Mouse (Mus musculus): ENCODE measurements around the gene Ubr3. TPM values are rescaled to one million over a fixed set of nuclear protein-coding genes. Genes with fewer than 3 reads are reported as not detected.

Ubr3 gene
- total and polyA plus RNA-seq, 3 experiments, result 10.1 to 188 (median 25.3) TPM

DNA sequence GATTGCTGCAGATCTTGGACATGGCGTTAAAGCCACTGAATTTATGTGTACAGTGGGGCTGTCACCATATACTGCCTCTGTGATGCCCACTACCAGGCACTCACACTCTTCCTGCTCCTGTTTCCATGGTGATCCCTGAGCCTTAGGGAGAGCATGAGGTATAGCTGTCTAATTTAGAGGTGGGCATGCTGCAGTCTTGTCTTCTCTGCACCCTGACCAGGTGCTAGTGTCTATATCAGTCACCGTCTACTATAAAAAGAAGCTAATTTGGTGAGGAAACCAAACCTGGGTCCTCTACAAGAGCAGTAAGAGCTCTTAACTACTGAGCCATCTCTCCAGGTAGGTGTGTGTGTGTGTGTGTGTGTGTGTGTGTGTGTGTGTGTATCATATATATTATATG lies 109.4 kb downstream of the Ubr3 start:
- no peaks in the 10 kb centered on the region for H3K79me2 ChIP-seq (ENCODE audit: control insufficient read depth, insufficient read depth, low read length, poor library complexity)
- TF ChIP-seq BHLHE40 (IDR thresholded peaks at IDR 0.05; ENCODE audit: borderline replicate concordance, low read depth, low read length) (no peak), GATA1 (IDR thresholded peaks at IDR 0.05; ENCODE audit: low read depth, low read length) (no peak), USF1 (IDR thresholded peaks at IDR 0.05; ENCODE audit: low read depth, low read length) (no peak), MYB (IDR thresholded peaks at IDR 0.05; ENCODE audit: low read depth, low read length) (no peak), RCOR1 (IDR thresholded peaks at IDR 0.05; ENCODE audit: low read depth, low read length) (no peak), MEF2A (IDR thresholded peaks at IDR 0.05; ENCODE audit: extremely low read depth, insufficient replicate concordance, low read depth, low read length, poor library complexity, severe bottlenecking) (no peak), POLR2AphosphoS2 (IDR thresholded peaks at IDR 0.05; ENCODE audit: low read length) (no peak), TBP (IDR thresholded peaks at IDR 0.05; ENCODE audit: low read depth, low read length) (no peak), TAL1 (IDR thresholded peaks at IDR 0.05; ENCODE audit: low read length) (no peak), MYC (IDR thresholded peaks at IDR 0.05; ENCODE audit: low read depth, low read length) (no peak), EP300 (IDR thresholded peaks at IDR 0.05; ENCODE audit: low read depth in 1 of 2, low read length in 2 of 2) (no peak), SIN3A (IDR thresholded peaks at IDR 0.05; ENCODE audit: low read length) (no peak), MAX (IDR thresholded peaks at IDR 0.05; ENCODE audit: low read length) (no peak), UBTF (IDR thresholded peaks at IDR 0.05; ENCODE audit: borderline replicate concordance, insufficient read depth, low read depth, low read length) (no peak), KAT2A (conservative IDR thresholded peaks at IDR 0.05; ENCODE audit: low read depth, low read length) (no peak)
- H3K27ac ChIP-seq (ENCODE audit: control insufficient read depth, low read depth, low read length), result no peak overlapping the region
- no peaks in the 10 kb centered on the region for H3K27me3 ChIP-seq (ENCODE audit: control insufficient read depth in 1 of 2, insufficient read depth in 2 of 2, low read length in 2 of 2)
- no peak for DNase-seq (ENCODE audit: low read depth, low spot score)
- H3K36me3 ChIP-seq (ENCODE audit: control insufficient read depth in 1 of 2, insufficient read depth in 2 of 2, low read length in 2 of 2), result peaks cover 0 to 6% of the 10 kb centered on the region in 2 experiments; a peak in 2 of 4 replicates
- no peaks in the 10 kb centered on the region for H3K4me1 ChIP-seq (ENCODE audit: control insufficient read depth in 1 of 2, insufficient read depth in 2 of 2, low read length in 2 of 2)
- no peaks in the 10 kb centered on the region for H3K9me3 ChIP-seq (replicated peaks; ENCODE audit: insufficient read depth, low read length)
- H3K9ac ChIP-seq (ENCODE audit: control insufficient read depth, low read depth, low read length, poor library complexity, severe bottlenecking), result no peak overlapping the region
- H3K4me3 ChIP-seq (ENCODE audit: control insufficient read depth in 1 of 2, insufficient read depth in 1 of 2, low read depth in 2 of 2, low read length in 2 of 2), result no peak overlapping the region

DNA sequence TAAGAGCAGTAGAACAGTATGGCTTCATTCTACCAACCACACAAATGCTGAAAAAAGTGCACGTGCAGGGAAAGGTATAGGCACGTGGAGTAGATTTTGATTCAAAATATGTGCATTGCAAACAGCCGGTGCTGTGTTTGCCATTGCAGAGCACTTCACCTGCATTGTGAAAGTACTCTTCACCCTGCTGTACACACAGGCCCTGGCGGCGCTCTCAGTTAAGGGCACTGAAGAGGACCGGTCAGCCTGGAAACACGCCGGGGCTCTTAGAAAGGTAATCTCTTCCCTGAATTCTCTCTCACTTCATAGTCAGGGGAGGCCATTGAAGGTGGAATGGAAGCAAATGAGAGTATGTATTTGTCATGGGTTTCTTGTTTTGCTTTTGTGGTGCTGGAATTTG lies 115.9 kb downstream of the Ubr3 start:
- Histone ChIP-seq H3K9me3 (replicated peaks; ENCODE audit: insufficient read depth, low read length) (no peaks in the 10 kb centered on the region), H3K4me3 (ENCODE audit: control insufficient read depth in 1 of 2, insufficient read depth in 1 of 2, low read depth in 2 of 2, low read length in 2 of 2) (no peak overlapping the region), H3K36me3 (ENCODE audit: control insufficient read depth in 1 of 2, insufficient read depth in 2 of 2, low read length in 2 of 2) (peaks cover 2 to 8% of the 10 kb centered on the region in 2 experiments), H3K4me1 (ENCODE audit: control insufficient read depth in 1 of 2, insufficient read depth in 2 of 2, low read length in 2 of 2) (peaks cover 0 to 7% of the 10 kb centered on the region in 2 experiments; a peak in 2 of 4 replicates), H3K9ac (ENCODE audit: control insufficient read depth, low read depth, low read length, poor library complexity, severe bottlenecking) (no peak overlapping the region), H3K79me2 (ENCODE audit: control insufficient read depth, insufficient read depth, low read length, poor library complexity) (no peaks in the 10 kb centered on the region), H3K27me3 (ENCODE audit: control insufficient read depth in 1 of 2, insufficient read depth in 2 of 2, low read length in 2 of 2) (no peaks in the 10 kb centered on the region), H3K27ac (ENCODE audit: control insufficient read depth, low read depth, low read length) (no peak overlapping the region)
- no peak for DNase-seq (ENCODE audit: low read depth, low spot score)
- TF ChIP-seq ZNF384 (IDR thresholded peaks at IDR 0.05; ENCODE audit: low read depth, low read length), result no peak
- no peak for TF ChIP-seq GABPA (IDR thresholded peaks at IDR 0.05; ENCODE audit: low read depth, low read length)
- TF ChIP-seq MYB (IDR thresholded peaks at IDR 0.05; ENCODE audit: low read depth, low read length), result no peak
- no peak for TF ChIP-seq ZKSCAN1 (IDR thresholded peaks at IDR 0.05; ENCODE audit: low read depth, low read length)
- TF ChIP-seq ZC3H11A (IDR thresholded peaks at IDR 0.05; ENCODE audit: low read depth, low read length), result no peak
- TF ChIP-seq GATA1 (IDR thresholded peaks at IDR 0.05; ENCODE audit: low read depth, low read length), result no peak
- TF ChIP-seq ETS1 (IDR thresholded peaks at IDR 0.05; ENCODE audit: low read depth, low read length), result no peak
- TF ChIP-seq RCOR1 (IDR thresholded peaks at IDR 0.05; ENCODE audit: low read depth, low read length), result no peak
- no peak for TF ChIP-seq MEF2A (IDR thresholded peaks at IDR 0.05; ENCODE audit: extremely low read depth, insufficient replicate concordance, low read depth, low read length, poor library complexity, severe bottlenecking)
- TF ChIP-seq TBP (IDR thresholded peaks at IDR 0.05; ENCODE audit: low read depth, low read length), result no peak
- no peak for TF ChIP-seq UBTF (IDR thresholded peaks at IDR 0.05; ENCODE audit: borderline replicate concordance, insufficient read depth, low read depth, low read length)
- TF ChIP-seq MXI1 (IDR thresholded peaks at IDR 0.05; ENCODE audit: low read depth, low read length), result no peak
- TF ChIP-seq ZMIZ1 (IDR thresholded peaks at IDR 0.05; ENCODE audit: low read depth, low read length), result no peak
- no peak for TF ChIP-seq EP300 (IDR thresholded peaks at IDR 0.05; ENCODE audit: low read depth in 1 of 2, low read length in 2 of 2)
- no peak for TF ChIP-seq MYC (IDR thresholded peaks at IDR 0.05; ENCODE audit: low read depth, low read length)
- no peak for TF ChIP-seq CHD1 (IDR thresholded peaks at IDR 0.05; ENCODE audit: low read depth, low read length)
- TF ChIP-seq BHLHE40 (IDR thresholded peaks at IDR 0.05; ENCODE audit: borderline replicate concordance, low read depth, low read length), result no peak
- no peak for TF ChIP-seq CHD2 (IDR thresholded peaks at IDR 0.05; ENCODE audit: low read length)
- TF ChIP-seq POLR2AphosphoS5 (IDR thresholded peaks at IDR 0.05; ENCODE audit: borderline replicate concordance, low read depth, low read length), result no peak
- TF ChIP-seq E2F4 (IDR thresholded peaks at IDR 0.05; ENCODE audit: borderline replicate concordance, low read depth, low read length), result no peak
